Mouse (Mus musculus): ENCODE measurements around the gene Myo5c. TPM values are rescaled to one million over a fixed set of nuclear protein-coding genes. Genes with fewer than 3 reads are reported as not detected.

Myo5c gene
- total RNA-seq, 2 experiments from 2014 or later, result 5.7 to 9.4 TPM

DNA sequence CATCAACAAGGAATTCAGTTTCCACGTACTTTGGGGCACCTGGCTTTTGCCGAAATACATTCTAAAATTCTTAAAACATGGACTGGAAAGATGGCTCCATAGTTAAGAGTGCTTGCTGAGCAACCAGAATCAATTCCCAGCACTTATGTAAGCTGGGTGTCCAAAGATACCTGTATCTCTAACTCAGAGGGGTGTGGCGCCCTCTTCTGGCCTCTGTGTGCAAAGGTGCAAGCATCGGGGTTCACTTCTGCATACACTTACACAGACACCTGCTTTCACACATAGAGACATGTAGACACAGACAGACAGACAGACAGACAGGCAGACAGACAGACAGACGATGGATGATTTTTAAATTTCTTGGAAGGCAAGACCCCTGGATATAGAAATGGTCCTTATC lies 49.0 kb downstream of the Myo5c start:
- peak; percentile 77 for DNase-seq

DNA sequence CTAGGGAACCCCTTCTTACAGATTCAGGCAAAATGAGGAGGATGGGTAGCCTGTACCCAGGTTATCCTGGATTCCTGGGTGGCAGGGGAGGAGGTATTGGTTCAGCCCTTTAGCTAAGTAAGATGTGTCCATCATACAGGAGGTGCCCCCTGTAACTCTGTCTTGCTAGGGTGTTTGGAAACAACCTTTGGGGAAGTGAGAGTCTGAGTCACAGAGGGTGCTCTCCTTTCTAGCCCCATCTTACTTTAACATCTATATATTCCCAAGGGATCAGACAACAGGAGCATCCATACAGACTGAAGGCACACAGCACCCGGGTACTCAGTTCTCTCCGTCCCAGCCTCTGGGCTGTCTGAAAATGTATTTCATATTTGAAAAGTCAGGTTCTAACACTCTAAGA lies 50.4 kb downstream of the Myo5c start:
- DNase-seq, result no peak

DNA sequence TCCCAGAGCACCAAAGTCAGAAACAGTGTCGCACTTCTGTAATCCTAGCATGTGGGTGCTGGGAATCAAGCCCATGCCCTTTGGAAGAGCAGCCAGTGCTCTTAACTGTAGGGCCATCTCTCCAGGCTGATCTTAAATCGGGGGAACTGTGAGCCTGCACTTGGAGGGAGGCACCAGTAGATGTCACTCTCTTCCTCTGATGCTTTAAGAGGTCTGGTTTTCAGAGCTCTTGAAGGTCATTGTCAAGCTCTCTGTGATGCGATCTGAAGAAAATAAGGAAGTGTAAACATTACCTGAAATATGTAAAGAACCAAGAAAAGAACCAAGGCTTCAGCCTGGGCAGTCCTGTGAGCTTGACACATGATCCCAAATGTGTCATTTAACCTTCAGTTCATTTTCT lies 51.0 kb downstream of the Myo5c start:
- DNase-seq, result peak; percentile 66

DNA sequence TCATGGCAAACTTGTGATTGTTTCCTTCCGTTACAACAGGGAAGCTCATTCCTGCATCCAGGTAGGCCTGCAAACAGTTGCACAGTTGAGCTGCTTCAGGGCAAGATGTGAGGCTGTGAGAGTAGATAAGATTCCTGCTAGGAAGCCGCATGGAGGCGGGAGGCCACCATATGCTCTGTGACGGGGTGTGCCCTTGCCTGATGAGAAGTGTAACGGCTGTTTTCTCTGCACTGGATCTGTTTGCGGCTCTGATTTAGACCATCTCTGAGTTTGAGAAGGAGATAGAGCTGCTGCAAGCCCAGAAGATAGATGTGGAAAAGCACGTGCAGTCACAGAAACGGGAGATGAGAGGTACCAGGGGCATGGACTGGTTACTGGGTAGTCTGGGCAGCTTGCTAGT lies 51.8 kb downstream of the Myo5c start:
- no peak for DNase-seq

DNA sequence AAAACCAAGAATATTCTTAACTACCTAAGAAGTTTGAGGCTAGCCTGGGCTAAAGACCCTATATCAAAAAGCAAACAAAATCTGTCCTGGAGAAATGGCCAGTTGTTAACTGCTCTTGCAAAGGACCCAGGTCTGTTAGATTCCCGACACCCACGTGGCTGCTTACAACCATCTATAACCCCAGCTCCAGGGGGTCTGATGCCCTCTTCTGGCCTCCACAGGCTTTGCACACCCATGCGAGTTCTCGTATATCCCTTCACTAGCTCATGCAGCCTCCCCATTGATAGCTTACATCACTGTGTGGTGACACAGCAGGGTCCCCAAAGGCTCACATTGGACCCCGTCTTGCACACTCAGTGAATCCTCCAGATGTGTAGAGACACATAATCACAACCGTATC lies 53.5 kb downstream of the Myo5c start:
- no peak for DNase-seq

DNA sequence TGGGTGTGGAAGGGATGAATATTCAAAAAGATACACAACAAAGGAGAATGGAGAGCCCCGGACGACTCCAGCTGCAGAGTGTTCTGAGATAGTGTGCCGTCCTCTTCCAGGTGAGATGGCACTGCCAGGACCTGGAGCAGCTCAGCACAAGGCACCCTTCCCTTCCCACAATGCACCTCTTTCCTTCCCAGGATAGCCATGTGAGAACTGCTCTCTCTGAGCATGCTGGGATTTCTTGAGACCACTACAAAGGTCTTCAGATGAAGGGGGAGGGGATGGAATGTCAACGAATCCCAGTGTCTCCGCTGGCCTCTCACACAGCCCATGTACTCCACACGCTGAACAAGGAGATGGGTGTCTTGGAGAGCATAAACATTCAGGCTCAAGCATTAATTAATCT lies 55.8 kb downstream of the Myo5c start:
- DNase-seq, result no peak

DNA sequence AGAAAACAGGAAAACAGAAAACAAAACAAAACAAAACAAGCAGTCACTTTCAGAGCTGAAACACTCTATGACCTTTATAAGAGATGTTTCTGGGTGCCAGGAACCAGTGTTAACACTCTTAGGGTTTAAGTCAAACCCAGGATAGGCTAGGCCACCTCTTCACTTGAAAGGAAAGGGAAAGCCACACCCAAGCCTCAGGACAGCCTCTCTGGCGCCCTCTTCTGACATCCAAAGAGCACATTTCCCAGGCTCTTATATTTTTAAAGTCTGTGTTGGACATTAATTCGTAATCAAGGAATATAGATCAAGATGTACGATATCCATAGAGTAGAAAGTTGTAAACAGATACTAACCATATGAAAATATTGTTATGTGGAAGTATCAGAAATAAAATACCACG lies 57.7 kb downstream of the Myo5c start:
- peak; percentile 50 for DNase-seq

DNA sequence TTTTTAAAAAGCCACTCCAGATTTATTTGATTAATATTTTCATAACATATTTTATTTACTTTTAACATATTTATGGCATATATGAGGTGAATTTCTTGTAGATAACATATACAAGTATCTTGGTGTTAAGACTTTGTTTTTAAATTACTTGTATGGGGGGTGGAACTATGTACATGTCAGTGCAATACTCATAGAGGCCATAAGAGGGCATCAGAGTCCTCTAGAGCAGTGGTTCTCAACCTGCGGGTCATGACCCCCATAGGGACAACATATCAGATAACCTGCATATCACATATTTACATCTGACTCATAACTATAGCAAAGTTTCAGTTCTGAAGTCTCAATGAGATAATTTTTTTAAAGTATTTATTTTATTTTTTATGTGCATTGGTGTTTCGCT lies 67.5 kb downstream of the Myo5c start:
- no peak for DNase-seq

DNA sequence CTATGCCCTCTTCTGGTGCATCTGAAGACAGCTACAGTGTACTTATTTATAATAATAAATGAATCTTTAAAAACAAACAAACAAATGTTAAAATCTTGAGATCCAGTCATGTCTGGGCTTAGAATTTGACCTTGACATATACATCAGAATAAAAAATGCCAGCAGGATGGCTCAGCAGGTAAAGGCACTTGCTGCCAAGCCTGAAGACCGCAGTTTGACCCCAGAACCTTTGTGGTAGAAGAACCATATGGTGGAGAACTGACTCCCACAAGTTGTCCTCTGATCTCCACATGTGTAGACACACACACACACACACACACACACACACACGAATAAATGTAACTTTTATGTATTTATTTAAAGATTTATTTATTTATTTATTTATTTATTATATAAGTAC lies 71.2 kb downstream of the Myo5c start:
- no peak for DNase-seq

DNA sequence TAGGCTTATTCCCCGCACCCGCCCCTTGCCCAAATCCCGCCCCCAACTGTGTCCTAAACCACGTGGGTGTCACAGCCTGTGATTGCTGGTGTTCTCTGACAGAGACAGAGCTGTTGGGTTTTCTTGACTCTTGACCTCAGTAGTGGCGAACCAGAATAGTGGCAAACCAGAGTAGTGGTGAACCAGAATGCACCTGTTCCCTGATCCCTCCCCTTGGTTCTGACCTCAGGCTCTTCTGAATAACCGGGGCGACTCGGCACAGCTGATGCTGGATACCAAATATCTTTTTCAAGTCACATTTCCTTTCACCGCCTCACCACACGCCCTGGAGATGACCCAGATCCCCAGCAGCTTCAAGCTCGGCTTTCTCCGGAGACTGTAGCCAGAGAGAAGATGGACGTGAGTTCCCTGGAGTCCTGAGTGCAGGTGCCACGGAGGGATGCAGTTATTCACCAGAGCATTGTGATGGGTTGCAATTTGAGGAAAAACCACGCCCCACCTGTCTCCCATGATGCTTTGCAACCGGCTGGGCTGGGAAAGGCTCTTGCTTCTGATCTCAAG lies 72.0 kb downstream of the Myo5c start:
- DNase-seq, result no peak

DNA sequence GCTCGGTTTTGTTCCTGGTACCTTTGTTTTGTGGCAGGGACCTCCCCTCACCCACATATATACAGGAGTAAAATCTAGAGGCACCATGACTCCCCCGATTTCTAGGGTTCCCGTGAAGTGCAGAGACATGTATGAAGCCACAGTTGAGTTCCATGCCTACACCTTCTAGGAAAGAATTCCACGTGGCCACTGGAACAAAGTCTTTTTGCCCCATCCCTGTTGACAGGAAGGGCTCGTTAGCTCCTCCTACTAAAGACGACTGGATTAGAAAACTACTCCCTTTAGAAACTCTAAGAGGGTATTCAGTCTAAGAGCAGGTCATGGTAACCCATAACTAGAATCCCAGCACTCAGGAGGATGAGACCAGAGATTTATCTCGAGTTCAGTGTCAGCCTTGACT lies 72.5 kb downstream of the Myo5c start:
- DNase-seq, result no peak

DNA sequence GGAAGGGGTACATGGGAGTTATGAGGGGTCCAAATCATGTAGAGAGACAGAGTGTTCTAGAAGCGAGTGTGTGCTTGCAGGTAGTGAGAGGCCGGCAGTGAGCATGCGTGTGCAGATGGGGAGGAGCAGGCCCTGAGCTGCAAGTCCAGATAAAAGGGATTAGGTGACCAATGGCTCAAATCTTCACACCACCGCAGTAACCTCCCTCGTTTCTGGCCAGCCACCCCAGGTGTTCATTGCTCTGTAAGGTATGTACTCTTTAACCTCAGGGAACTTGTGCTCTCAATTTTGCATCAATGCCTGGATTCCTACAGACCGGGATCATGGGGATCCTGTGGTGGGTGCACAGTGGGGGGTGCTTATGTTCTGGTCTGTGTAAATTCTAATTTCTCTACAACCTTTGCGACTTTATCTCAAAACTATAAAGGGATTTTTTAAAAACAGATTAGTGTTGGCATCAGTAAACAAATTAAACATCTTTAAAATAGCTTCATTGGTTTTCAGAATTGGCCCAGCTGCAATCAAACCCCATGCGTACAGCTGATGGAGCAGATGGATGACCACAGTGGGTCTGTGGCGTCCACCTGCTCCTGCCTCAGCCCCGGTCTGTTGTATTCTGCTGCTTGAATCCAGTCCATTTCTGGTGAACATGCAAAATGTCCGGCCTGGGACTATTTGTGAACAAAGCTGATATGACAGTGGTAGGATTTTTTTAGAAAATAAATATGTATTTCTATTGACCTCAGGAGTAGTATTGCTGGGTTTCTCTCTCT lies 74.5 kb downstream of the Myo5c start, which contains the start of gene Gnb5:
TSS of gene Gnb5 (plus strand) at position 163 of the 773 bp plus-strand sequence.
- no peak for DNase-seq

DNA sequence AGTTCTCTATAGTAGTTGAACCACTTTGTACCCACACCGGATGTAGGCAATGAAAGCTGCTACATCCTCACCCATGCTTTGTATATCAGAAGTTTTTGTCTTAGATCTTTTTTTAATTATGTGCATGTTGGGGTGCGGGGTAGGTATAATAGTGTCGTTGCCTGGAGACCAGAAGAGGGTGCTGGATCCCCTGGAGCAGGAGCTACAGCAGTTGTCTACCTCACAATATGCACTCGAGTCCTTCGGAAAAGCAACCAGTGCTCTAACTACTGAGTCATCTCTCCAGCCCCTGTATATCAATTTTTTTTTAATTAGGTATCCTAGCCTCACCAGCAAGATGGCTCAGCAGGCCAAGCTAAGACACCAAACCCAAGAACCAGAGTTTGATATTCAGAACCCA lies 75.2 kb downstream of the Myo5c start:
- no peak for DNase-seq

DNA sequence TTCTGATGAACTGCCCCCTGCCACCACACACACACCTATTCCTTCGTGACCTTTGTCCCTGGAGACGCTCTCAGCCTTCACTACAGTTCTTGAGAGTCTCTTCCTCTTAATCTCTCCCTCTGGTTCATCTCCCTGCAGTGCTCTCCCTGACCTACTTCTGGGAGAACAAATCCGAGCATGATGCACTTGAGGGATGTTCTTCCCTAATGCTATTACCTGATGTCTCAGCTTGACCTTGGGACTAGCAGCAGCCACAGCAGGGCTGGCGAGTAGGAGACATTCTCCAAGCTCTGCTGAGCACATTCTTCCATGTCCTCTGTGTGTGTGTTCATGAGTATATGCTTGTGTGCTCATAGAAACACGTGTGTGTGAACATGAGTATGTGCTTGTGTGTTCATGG lies 76.8 kb downstream of the Myo5c start:
- no peak for DNase-seq

DNA sequence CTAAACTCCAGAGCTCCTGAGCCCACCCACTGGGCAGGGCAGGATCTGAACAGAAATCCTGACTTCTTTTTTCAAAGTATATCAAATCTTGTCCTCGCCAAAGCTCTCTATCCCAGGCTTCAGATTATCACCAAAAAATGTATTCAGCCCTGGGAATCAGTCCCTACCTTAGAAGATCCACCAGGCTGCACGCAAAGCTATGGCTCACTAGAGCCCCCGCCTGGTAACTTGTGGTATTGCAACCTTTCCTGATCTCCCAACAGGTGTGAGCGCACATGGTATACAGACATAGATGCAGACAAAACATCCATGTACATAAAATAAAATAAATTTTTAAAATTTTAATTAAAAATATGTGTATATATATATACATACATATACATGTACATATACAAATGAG lies 80.2 kb downstream of the Myo5c start:
- peak; percentile 88 for DNase-seq

DNA sequence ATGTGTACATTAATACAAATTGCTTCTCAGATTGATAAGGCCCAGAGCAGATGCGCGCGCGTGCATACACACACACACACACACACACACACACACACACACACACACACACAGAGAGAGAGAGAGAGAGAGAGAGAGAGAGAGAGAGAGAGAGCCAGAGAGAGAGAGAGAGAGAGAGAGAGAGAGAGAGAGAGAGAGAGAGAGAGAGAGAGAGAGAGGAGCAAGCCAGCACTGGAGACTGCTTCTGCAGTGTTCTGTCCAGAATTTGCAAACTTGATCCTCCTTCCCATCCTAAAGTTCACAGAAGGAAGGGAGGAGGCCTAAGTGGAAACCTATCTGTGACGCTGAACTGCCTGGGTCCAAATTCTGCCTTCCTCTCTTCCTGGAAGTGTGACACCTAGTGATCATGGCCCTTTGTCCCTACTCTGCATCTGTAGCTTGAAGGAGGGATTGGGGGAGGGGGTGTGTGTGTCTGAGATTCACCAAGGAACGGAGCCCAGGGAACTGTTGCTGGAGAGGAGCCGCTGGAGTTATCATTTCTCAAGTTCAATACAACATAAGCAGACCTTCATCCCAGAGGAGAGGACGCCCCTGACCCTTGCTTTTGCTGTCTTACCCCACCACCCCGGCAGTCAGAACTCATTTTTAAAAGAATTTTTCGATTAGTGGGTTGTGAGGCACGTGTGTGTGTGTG lies 81.5 kb downstream of the Myo5c start:
- no peak for DNase-seq

DNA sequence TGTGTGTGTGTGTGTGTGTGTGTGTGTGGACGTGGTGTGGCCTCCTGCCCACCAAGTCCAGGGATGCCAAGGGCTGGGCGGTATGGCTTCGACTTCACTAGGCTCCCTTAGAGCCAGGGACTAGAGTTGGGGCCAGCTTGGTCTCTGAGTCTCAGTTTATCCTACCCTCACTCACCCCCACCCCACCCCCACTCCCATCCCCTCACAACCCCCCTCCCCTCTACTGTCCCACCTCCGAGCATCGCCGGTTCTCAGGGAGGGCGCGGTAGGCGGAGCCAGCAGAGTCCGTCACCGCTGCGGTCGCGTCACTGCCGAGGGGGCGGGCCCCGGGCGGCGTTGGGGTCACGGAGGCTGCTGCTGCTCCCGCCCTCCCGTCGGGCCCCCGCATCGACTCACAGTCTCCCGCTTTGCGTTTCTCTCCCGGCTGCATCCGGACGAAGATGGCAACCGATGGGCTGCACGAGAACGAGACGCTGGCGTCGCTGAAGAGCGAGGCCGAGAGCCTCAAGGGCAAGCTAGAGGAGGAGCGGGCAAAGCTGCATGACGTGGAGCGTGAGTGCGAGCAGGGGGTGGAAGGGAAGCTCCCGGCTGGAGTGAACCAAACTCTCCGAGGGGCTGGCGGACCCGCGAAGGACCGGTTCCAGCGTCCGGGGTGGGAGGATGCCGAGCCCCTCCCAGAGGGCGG lies 82.2 kb downstream of the Myo5c start:
- peak; percentile 90 for DNase-seq

DNA sequence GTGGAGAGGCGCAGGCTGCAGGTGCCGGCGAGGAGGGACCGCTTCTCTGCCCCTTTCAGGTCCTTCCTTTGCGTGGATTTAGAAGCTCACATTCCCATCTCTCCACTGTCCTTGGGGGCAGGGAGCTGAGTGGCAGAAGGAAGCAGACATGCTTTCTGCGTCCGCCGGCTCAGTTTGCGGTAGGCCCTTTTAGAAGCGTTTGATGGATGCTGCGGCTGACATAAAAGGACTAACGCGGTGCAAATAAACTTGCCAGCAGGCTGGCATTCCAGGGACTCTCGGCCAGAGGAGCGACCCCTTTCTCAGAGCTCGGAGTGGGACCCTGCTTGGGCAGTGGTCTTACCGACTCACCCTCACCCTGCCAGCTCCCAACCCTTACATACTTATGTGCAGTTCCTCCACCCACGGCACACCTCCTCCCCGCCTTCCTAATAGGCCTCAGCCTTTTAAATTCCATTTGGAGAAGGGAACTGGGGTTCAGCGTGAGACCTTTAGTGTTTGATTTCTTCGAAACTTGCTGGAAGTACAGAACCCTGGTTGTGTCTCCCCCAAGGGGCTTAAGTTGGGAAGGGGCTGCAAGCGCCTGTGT lies 82.8 kb downstream of the Myo5c start:
- DNase-seq, result peak; percentile 33

DNA sequence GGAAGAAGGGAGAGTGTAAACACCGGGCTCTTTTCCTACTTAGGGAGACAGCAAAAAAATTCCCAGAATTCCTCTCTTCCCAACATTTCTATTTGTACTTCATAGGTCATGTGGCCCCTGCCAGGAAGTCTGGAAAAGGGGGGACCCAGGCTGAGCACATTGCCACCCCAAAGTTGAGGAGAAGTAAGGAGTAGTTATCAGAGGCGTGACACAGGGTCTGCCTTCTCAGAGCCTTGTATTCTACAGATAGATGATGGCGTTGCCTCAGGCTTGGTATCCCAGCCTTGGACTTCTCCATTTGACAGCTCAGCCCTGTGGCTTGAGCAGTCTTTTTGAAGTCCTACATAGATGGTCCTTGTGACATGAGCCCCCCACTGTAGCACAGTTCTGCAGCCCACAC lies 83.4 kb downstream of the Myo5c start:
- DNase-seq, result no peak

DNA sequence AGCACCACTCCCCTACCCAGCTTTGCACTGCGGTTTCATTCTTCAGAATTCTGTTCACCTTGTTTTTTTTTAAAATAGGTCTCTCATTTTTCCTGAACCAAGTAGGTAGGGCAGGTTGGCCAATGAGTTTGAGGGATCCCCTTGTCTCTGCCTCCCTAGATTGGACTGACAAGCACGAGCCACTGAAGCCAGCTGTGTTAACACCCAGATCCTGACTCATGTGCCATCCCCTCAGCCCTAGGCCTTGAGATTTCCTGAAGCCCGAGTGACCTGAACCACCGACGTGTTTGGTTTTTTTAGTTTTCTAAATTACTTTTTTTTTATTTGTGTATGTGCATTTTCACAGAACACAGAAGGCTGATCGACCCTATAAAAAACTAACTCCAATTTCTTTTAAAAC lies 85.0 kb downstream of the Myo5c start:
- peak; percentile 22 for DNase-seq

DNA sequence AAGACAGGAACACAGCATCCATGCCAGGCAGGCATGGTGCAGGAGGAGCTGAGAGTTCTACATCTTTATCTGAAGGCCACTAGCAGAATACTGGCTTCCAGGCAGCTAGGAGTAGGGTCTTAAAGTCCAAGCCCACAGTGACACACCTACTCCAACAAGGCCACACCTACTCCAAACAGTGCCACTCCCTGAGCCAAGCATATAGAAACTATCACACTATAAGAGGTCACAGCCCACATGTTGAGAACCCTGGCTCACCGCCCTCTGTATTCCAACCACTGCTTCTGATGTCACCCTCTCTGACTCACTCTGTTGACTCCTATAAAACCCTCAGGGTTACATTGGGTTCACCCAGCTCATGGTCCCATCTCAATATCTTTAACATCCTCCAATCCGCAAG lies 86.4 kb downstream of the Myo5c start:
- peak; percentile 20 for DNase-seq

DNA sequence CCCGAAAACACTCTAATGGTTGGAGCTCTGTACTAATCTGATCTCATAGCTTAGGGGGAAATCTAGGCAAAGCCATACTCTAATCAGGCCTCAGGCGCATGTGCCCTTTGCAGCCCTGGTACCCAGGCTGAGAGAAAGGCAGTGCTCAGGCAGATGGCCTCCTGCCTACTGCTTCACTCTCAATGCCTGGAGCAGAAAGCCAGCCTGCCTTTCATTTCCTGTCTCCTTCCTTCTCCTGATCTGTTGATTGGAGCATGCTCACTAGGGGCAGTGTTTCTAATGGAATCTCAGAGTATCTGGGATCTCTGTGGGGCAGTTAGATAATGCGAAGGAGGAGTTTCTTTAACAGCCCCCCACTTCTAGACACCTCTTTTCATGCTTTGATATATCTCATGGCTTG lies 87.5 kb downstream of the Myo5c start:
- DNase-seq, result peak; percentile 31
